Mouse (Mus musculus): ENCODE measurements around the gene Zfp65. TPM values are rescaled to one million over a fixed set of nuclear protein-coding genes. Genes with fewer than 3 reads are reported as not detected.

The Zfp65 gene
- 0.61 and 0.95 TPM in 2 replicates for polyA plus RNA-seq (2012)

DNA sequence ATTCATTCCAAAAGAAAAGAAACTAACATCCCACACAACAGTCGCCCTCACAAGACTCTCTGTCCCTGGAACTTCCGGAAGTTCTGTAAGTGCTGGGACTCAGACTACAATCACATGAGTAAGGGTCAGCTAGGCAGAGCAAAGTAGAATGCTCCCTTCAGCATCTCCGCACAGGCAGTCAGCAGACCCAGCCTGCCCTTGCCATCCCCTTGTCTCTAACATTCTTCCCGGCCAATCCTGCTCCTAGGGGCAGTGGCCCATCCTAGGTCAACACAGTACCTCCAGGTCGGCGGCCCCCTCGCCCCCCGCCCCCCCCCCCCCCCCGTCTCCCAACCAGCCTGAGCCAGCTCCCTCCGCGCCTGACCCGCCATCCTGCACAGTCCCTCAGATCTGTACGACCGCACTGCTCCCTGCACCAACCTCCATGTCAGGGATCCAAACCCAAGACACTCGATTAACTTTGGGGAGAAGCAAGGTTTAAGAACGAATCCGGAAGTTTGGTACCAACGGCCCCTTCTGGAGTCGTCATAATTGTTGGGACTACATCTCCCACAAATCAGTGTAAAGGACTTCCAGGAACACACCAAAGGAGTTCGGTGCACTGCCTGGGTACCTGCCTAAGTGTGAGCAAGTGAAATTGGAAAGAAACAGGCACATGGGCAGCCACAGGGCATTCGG lies at the start of gene Zfp65:
Zfp65 (minus strand) TSS at position 533 of the 678 bp plus-strand sequence.
- no peak for TF ChIP-seq GATA1 (IDR thresholded peaks at IDR 0.05; ENCODE audit: low read length)

DNA sequence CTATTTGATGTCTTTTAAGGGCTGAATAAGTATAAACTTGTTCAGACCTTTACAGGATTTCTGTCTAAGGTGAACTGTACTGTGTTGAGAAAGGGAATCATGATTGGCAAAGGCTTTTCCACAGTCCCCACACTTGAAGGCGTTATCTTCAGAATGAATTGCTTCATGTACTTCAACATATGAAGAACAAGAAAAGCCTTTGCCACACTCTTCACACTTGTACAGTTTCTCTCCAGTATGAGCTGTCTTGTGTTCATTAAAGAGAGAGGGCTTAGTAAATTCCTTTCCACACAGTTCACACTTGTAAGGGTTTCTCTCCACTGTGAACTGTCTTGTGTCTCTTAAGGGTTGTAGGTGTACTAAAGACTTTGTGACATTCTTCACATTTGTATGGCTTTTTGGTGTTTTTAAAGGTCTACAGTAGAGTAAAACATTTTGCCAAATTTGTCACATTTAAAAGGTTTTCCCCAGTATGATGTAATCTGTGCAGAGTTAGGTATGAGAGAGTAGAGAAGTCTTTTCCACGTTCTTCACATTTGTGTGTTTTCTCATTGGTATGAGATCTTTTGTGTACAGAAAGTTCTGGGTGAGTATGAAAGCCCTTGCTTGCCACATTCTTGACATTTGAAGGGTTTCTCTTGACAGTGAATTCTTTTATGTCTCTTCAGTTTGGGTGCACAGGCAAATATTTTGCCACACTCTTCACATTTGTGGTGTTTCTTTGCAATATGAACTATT lies 34.2 kb upstream of the Zfp65 start:
- TF ChIP-seq GATA1 (IDR thresholded peaks at IDR 0.05; ENCODE audit: low read length): no peak

DNA sequence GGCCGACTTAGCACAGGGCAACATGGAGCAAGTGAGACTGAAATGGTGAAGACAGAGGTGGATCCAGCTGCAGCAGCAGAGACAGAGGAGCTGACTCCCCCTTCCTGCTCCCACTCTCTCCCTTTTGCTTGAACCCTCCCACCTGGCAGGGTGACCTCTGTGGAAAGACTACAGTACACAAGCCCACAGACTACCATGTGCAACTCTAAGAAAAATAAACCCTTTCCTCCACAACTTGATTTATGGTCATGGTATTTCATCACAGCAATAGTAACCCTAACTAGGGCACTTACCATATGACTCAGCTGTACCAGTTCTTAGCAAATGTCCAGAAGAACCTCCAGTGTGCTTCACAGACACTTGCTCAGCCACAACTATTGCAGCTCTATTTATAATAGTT lies 31.0 kb upstream of the Zfp65 start:
- TF ChIP-seq GATA1 (IDR thresholded peaks at IDR 0.05; ENCODE audit: low read length): no peak

DNA sequence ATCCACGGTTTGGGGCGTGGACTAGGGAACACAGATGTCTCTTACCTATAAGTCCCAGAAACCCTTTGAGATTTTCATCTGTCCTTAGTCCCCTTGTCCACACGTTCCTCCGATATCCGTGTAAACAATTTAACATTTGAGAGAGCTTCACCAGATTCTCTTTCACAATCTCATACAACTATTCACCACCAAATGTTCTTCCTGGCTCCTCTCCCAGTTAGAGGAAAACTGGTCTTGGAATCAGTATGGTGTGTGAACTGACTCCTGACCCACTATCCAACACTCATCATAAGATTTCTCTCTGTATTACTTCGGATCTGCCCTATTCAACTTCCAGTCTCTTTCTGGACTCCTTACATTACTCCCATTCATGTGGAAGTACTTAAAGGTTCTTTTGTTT lies 26.8 kb upstream of the Zfp65 start:
- no peak for TF ChIP-seq GATA1 (IDR thresholded peaks at IDR 0.05; ENCODE audit: low read length)

DNA sequence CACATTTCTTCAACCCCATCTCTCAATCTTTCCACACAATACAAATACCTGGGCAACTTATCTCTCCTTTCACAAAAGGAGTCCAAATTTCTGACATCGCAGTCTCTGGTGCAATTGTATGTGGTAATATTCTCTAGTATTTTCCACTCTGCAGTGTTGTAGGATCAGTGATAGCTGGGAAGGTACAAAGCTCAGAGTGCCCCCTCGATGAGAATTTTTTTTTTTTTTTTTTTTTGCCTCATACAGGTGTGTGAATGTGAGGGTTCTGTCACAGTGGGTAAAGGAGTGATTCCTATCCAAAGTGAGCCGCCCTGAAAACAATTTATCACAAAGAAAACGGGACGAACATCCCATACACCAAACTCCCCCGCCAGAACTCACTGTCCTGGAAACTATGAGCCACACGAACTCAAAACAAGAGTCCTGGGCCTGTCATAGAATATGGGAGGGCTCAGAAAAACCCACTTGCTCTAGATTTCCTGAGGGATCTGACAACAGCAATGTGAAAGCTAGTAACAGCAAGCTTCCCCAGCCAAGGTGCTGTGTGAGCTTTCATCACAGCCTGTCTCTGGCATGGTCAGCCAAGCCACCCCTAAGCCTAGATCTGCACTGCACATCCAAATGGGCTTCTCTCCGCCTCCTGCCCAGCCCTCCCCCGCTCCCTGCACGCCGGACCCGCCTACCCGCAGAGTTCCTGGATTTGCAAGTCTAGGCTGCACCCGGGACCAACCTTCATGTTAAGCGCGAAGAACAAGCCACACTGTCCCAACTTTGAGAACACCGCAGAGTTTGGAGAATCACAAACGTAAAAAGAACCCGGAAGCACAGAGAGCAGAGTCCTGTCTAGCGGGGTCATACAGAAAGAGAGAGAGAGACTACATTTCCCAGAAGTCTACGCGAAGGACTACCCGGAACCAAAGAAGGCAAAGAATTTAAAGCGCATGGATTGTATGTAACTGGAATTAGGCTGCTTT lies 25.6 kb upstream of the Zfp65 start, which contains the start of gene Zfp85:
Zfp85 (minus strand) TSS at position 896 of the 974 bp plus-strand sequence.
- no peak for TF ChIP-seq GATA1 (IDR thresholded peaks at IDR 0.05; ENCODE audit: low read length)

DNA sequence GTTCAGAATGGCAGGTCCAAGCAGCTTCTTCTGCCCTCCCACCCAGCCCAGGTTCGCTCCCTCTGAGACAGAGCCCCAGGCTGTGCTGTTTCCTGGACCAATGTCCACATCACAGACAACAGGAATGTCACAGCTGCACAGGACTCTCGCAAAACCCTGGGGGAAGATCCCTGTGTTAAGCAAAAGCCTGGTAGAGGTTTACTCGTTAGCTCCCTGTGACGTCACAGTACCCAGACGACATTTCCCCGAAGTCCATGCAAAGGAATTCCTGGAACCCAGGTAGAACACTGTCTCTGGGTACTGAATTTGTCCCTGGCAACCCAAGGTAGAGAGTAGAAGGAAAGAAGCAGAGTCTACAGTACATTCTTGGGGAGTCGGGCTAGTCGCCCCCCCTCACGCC lies 14.9 kb upstream of the Zfp65 start:
- no peak for TF ChIP-seq GATA1 (IDR thresholded peaks at IDR 0.05; ENCODE audit: low read length)

DNA sequence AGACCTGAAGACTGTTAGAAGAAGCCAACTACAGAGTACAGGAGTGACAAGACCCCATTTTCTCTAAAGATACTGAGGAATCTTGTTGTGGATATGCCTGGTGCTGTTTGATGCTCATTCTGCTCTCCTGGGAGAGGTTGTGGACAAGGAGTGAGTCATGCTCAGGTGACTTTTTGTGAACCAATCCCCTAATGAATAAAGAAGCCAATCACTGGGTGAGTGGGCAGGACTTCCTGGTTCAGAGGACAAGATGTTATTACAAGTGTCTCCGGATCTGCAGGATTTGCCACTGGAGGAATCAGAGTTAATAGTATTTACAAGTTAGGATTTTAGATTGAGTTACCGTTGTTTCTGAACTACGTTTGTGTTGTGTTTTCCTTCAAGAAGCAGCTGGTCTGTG lies 14.0 kb upstream of the Zfp65 start:
- TF ChIP-seq GATA1 (IDR thresholded peaks at IDR 0.05; ENCODE audit: low read length): no peak

DNA sequence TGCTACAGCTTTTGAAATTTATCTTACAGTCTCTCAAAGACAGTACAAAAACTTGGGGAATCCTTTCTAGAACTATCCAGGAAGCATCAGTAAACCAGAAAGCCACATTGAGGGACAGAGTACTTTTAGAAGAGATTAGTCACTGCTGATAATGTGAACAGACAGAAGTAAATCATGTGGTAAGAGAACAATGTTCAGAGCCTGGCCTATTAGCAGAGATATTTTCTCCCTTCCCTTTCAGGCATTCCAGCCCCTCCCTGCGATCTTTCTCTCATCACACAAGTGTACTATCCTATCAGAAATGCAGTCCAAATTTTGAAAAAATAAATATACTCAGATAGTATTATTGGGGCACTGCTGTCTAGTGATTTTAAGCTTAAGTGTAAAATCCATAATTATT lies 867 bp downstream of the Zfp65 start:
- TF ChIP-seq GATA1 (IDR thresholded peaks at IDR 0.05; ENCODE audit: low read length): no peak

DNA sequence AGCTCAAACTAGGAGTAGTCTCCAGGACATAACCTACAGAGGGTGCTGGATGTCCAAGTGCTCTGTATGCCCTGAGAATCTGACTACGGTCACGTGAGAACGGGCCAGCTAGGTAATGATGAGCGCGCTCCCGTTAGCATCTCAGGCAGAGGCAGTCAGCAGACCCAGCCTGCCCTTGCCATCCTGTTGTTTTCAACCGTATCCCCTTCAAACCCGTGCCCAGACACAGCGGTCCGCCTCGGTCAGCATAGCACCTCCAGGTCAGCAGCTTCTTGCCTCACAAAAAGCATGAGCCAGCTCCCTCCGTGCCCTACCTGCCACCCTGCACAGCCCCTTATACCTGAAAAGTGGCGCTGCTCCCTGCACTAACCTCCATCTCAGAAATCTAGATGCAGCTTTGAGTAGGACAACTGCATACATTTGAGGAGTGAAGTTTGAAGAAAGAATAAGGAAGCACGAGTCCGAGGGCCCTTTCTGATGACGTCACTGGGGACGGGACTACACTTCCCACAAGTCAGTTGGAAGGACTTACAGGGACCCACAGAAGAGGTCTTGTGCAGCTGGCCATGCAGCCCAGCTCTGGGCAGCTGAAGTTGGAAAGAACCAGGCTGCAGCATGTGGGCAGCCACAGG lies 5.0 kb downstream of the Zfp65 start:
- no peak for TF ChIP-seq GATA1 (IDR thresholded peaks at IDR 0.05; ENCODE audit: low read length)

DNA sequence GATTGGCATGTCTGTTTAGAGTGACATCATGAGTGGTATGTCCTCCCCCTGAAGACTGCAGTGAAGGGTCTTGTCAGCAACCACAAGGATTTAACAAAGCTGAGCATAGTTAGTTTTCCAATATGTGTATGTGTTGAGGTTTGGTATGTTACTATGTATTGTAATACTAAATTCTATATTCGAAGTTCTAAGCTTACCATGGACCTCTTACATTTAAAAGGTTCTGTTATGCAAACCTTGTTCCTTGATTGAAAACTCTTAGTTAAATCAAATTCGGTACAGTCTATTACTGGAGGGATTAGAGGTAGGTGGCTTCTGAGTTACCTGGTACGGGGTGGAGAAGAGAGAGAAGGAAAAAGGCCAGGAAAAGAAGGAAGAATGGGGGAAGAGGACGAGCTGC lies 42.0 kb downstream of the Zfp65 start, which contains the start of gene Zfp738:
Zfp738 (minus strand) TSS at position 101 of the 400 bp plus-strand sequence.
- no peak for TF ChIP-seq GATA1 (IDR thresholded peaks at IDR 0.05; ENCODE audit: low read length)

DNA sequence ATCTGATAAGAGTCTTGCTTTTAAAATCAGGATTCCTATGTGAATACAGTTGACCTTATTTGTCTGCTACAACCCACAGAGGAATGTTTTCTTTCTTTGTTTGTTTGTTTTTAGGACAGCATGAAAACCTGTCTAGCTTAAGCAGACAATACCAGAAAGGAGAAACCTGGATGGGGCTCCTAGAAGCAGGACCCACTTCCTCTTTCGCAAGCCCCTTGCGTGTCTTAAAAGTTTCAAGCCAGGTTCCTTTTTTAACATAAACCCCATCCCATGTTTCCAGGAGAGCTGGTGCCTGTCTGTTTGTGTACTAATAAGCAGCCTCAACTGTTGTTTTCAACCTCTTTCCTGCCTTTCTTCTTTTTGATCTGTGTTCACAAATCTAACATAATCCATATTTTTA lies 54.1 kb downstream of the Zfp65 start:
- TF ChIP-seq GATA1 (IDR thresholded peaks at IDR 0.05; ENCODE audit: low read length): no peak

Other genes starting within 250 kb of the Zfp65 start
- 0.28 and 0.33 TPM in 2 replicates for gene Zfp874b, start 244.9 kb downstream of the Zfp65 start, polyA plus RNA-seq (2012)
- 0.25 and 0.38 TPM in 2 replicates for gene Zfp58, start 228.6 kb downstream of the Zfp65 start, polyA plus RNA-seq (2012)
- gene Gm26965, start 203.0 kb downstream of the Zfp65 start, polyA plus RNA-seq (2012): not detected in 2 replicates
- 0.32 and 0.72 TPM in 2 replicates for gene Zfp87, start 203.0 kb downstream of the Zfp65 start, polyA plus RNA-seq (2012)
- gene Zfp748, start 175.3 kb downstream of the Zfp65 start, polyA plus RNA-seq (2012): 0.17 and 0.18 TPM in 2 replicates
- gene Zfp729b, start 119.5 kb downstream of the Zfp65 start, polyA plus RNA-seq (2012): 0.23 and 0.42 TPM in 2 replicates
- 0.02 TPM in 1 of 2 replicates, not detected in the other for gene Gm49345, start 91.4 kb downstream of the Zfp65 start, polyA plus RNA-seq (2012)
- gene Zfp729a, start 91.4 kb downstream of the Zfp65 start, polyA plus RNA-seq (2012): 0.14 and 0.17 TPM in 2 replicates
- 0.12 and 0.31 TPM in 2 replicates for gene Zfp738, start 42.1 kb downstream of the Zfp65 start, polyA plus RNA-seq (2012)
- 0.14 and 0.16 TPM in 2 replicates for gene Zfp85, start 26.1 kb upstream of the Zfp65 start, polyA plus RNA-seq (2012)
- 0.03 and 0.18 TPM in 2 replicates for gene Zfp493, start 50.5 kb upstream of the Zfp65 start, polyA plus RNA-seq (2012)
- gene Zfp273, start 84.6 kb upstream of the Zfp65 start, polyA plus RNA-seq (2012): 0.03 and 0.11 TPM in 2 replicates
- not detected in 2 replicates for gene Gm10037, start 101.9 kb upstream of the Zfp65 start, polyA plus RNA-seq (2012)
- gene BC048507, start 134.2 kb upstream of the Zfp65 start, polyA plus RNA-seq (2012): not detected in 2 replicates

Data from G1E-ER4 (cell line).